Mouse (Mus musculus): Measurements from ENCODE around the gene Ergic1.

GRCm38 (mm10) chr17:26583606-26584005 is 22.3 kb downstream of the Ergic1 start:
- TF ChIP-seq POLR2A (IDR thresholded peaks at IDR 0.05; ENCODE audit: borderline replicate concordance, extremely low read depth, low read depth, low read length) (no peak), CTCF (IDR thresholded peaks at IDR 0.05; ENCODE audit: insufficient read depth, low read length) (no peak)

Data from lung, adult 2 months (tissue).